45 mouse cellular contexts compared by ENCODE assay signal in genomic region chr9:14710910-14711309, GRCm38 (mm10). TPM values are rescaled to one million over a fixed set of nuclear protein-coding genes. Genes with fewer than 3 reads are reported as not detected.
"Had no signal": no experiment of that assay in that cellular context is flagged by ENCODE, and none has a peak within 500 bp of the region (broad histone marks: within the 10 kb centered on the region; RNA-seq: fewer than 3 reads in every experiment).

No protein-coding gene starts in this region.

- H3K27me3 ChIP-seq: limb, embryonic 12.5 days; limb, embryonic 13.5 days; limb, embryonic 15.5 days; liver, embryonic 12.5 days; liver, embryonic 13.5 days; liver, embryonic 15.5 days; lung, embryonic 15.5 days; midbrain, embryonic 12.5 days; midbrain, embryonic 13.5 days; midbrain, embryonic 15.5 days; neural tube, embryonic 12.5 days had no signal

- H3K4me3 ChIP-seq: left cerebral cortex, adult 2 months; limb, embryonic 10.5 days; limb, embryonic 12.5 days; limb, embryonic 13.5 days; limb, embryonic 15.5 days; liver, embryonic 12.5 days; liver, embryonic 13.5 days; liver, embryonic 15.5 days; lung, embryonic 15.5 days; midbrain, embryonic 10.5 days; midbrain, embryonic 12.5 days; midbrain, embryonic 13.5 days; midbrain, embryonic 15.5 days; myocyte; neural tube, embryonic 12.5 days had no signal

- H3K27ac ChIP-seq: left cerebral cortex, adult 2 months; limb, embryonic 10.5 days; limb, embryonic 12.5 days; limb, embryonic 13.5 days; limb, embryonic 15.5 days; liver, embryonic 12.5 days; liver, embryonic 13.5 days; liver, embryonic 14.5 days; liver, embryonic 15.5 days; lung, embryonic 15.5 days; macrophage; midbrain, embryonic 10.5 days; midbrain, embryonic 12.5 days; midbrain, embryonic 13.5 days; midbrain, embryonic 15.5 days; neural tube, embryonic 12.5 days had no signal

- H3K9me3 ChIP-seq: limb, embryonic 10.5 days; limb, embryonic 12.5 days; limb, embryonic 13.5 days; limb, embryonic 15.5 days; liver, embryonic 12.5 days; liver, embryonic 13.5 days; liver, embryonic 15.5 days; lung, embryonic 15.5 days; midbrain, embryonic 10.5 days; midbrain, embryonic 12.5 days; midbrain, embryonic 13.5 days; midbrain, embryonic 15.5 days; neural tube, embryonic 12.5 days had no signal

- H3K36me3 ChIP-seq: limb, embryonic 10.5 days; limb, embryonic 12.5 days; limb, embryonic 13.5 days; limb, embryonic 15.5 days; liver, embryonic 12.5 days; liver, embryonic 13.5 days; liver, embryonic 15.5 days; lung, embryonic 15.5 days; midbrain, embryonic 10.5 days; midbrain, embryonic 12.5 days; midbrain, embryonic 13.5 days; midbrain, embryonic 15.5 days; neural tube, embryonic 12.5 days had no signal

- DNase-seq: left cerebral cortex, postnatal 4 days; liver; liver, embryonic 13.5 days; liver, postnatal 0 days; lung, adult 18-20 months; lung, adult 2 months; lung, embryonic 14.5 days; lung, postnatal 10 days; lung, postnatal 14 days; lung, postnatal 36 days; lung, postnatal 4 days; midbrain, embryonic 14.5 days had no signal

- H3K9ac ChIP-seq: limb, embryonic 12.5 days; limb, embryonic 13.5 days; limb, embryonic 15.5 days; liver, embryonic 12.5 days; liver, embryonic 13.5 days; liver, embryonic 14.5 days; liver, embryonic 15.5 days; liver, postnatal 0 days; lung, embryonic 14.5 days; lung, embryonic 15.5 days; midbrain, embryonic 12.5 days; midbrain, embryonic 13.5 days; midbrain, embryonic 15.5 days; neural tube, embryonic 12.5 days had no signal

- ATAC-seq: liver, embryonic 12.5 days; liver, postnatal 0 days; lung, postnatal 0 days; midbrain, embryonic 13.5 days; midbrain, embryonic 15.5 days; midbrain, embryonic 16.5 days had no signal

- H3K4me1 ChIP-seq: liver, embryonic 12.5 days; liver, embryonic 13.5 days; liver, embryonic 15.5 days; lung, embryonic 15.5 days; midbrain, embryonic 13.5 days; midbrain, embryonic 15.5 days had no signal

RNA-seq across cellular contexts. Expression of gene Piwil4, which starts 29.6 kb away (rescaled TPM):
- total RNA-seq: left cerebral cortex, adult 2 months; left cerebral cortex, adult 8-10 months; left cerebral cortex, postnatal 14 days; left cerebral cortex, postnatal 25 days; left cerebral cortex, postnatal 36 days; liver, adult 2 months; megakaryocyte progenitor cell, adult 5-6 weeks; megakaryocyte-erythroid progenitor cell, adult 5-6 weeks; monocyte, adult 5-6 weeks had no signal
- polyA plus RNA-seq: limb, embryonic 10.5 days; limb, embryonic 12.5 days; limb, embryonic 13.5 days; liver, adult 2 months; lung, embryonic 14.5 days had no signal

RNA-seq across cellular contexts. Expression of gene 1700012B09Rik, which starts 59.9 kb away (rescaled TPM):
- total RNA-seq: left cerebral cortex, adult 2 months; left cerebral cortex, postnatal 10 days; left cerebral cortex, postnatal 25 days; left cerebral cortex, postnatal 36 days; liver, adult 2 months; megakaryocyte-erythroid progenitor cell, adult 5-6 weeks; monocyte, adult 5-6 weeks had no signal
- polyA plus RNA-seq: limb, embryonic 10.5 days; limb, embryonic 11.5 days; limb, embryonic 12.5 days; limb, embryonic 14.5 days; limb, embryonic 15.5 days; liver, adult 2 months; liver, embryonic 11.5 days; liver, embryonic 12.5 days; liver, embryonic 13.5 days; liver, embryonic 14.5 days; liver, embryonic 15.5 days; liver, embryonic 16.5 days; liver, postnatal 0 days; lung, embryonic 14.5 days; macrophage; midbrain, embryonic 11.5 days; neural tube, embryonic 11.5 days; neural tube, embryonic 12.5 days had no signal
